Mouse (Mus musculus): Measurements from ENCODE around the gene Nxn.
A peak's percentile ranks its signal among the peaks of the same experiment; 100 is the strongest.

The Nxn gene

DNA sequence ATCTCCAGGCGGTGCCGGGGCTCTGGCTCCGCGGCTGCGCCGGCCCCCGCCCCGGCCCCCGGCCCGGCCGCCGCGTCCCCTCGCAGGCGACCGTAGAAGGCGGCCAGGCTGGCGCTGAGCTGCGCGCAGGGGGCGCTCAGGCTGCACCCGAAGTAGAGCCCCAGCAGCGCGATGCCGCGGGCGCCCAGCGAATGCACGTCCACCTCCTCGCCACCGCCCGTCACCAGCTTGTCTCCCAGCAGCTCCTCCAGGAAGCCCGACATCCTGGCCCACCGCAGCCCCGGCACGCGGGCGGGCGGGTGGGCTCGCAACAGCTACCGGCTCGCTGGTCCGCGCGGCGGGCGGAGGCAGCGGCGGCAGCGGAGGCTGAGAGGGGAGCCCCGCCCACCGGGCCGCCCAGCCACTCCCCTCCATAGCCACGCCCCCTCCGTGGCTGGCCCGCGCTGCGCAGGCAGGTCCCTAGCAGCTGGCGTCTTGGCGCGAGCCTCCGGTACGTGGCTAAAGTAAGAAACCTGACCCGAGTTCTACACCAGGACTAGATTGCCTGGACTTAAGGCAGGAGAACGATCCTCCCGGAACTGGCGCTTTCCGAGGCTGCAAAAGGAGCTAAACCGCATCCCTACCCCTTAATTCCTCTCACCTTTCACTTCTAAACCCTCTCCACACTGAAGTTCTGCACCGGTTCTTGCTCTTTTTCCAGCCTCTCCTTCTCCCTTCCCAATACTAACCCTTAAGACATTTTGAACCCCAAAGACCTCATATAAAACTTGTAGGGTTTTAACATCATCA, at the start of gene Nxn:
Gene Nxn, minus strand, starts transcription at position 343 of the 789 bp plus-strand sequence.
- no peak for DNase-seq (ENCODE audit: extremely low spot score, low read depth, low spot score)

GRCm38 (mm10) chr11:76446251-76446650, 47.3 kb upstream of the Nxn start:
- no peak for DNase-seq (ENCODE audit: extremely low spot score, low read depth, low spot score)

DNA sequence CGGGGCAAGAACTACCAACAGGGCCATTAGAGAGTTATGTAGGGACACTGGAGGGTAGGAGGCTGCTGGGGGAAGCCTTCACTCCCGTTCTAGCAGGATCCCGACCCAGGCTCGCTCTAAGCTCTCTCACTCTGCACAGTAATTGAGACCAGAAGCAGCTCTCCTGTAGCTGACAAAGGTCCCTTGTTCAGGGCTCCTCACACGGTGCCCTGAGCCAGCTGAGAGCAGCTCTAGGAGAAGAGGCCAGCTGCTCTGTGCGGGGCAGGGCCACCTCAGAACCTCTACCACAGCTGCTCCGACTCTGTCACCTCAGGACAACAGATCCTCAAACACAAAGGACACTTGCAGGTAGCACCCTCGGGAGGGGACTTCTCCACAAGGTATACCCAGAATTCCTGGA, 46.5 kb upstream of the Nxn start:
- no peak for DNase-seq (ENCODE audit: extremely low spot score, low read depth, low spot score)

GRCm38 (mm10) chr11:76439666-76440065, 40.7 kb upstream of the Nxn start:
- DNase-seq (ENCODE audit: extremely low spot score, low read depth, low spot score): no peak

GRCm38 (mm10) chr11:76436864-76437437, 38.0 kb upstream of the Nxn start:
- no peak for DNase-seq (ENCODE audit: extremely low spot score, low read depth, low spot score)

- DNase-seq (ENCODE audit: extremely low spot score, low read depth, low spot score): no peak
These were observed 37.1 kb upstream of the Nxn start for GRCm38 (mm10) chr11:76436009-76436408.

- DNase-seq (ENCODE audit: extremely low spot score, low read depth, low spot score): peak; percentile 64
These were observed 31.2 kb upstream of the Nxn start for GRCm38 (mm10) chr11:76429966-76430631.

GRCm38 (mm10) chr11:76429556-76429955, 30.6 kb upstream of the Nxn start:
- DNase-seq (ENCODE audit: extremely low spot score, low read depth, low spot score): no peak

DNA sequence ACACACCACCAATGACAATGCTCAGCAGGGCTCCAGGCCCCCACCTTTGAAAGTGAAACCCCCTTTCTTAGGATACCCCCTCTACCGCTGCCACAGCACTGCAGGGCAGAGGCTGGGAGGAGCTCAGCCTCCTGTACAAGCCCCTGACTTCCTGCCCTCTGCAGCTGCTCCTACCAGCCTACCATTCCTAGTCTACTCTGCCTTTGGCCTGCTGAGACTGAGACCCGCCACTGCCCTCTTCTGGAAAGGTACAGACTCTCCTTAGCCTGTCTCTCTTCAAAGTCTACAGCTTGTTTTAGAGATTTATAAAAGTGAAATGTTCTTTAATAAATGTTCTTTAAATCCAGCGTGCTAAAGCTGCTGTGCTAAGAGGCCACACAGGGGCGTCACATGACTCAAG, 30.1 kb upstream of the Nxn start:
- DNase-seq (ENCODE audit: extremely low spot score, low read depth, low spot score): no peak

- DNase-seq (ENCODE audit: extremely low spot score, low read depth, low spot score): no peak
These were observed 28.8 kb upstream of the Nxn start for GRCm38 (mm10) chr11:76427781-76428180.

DNA sequence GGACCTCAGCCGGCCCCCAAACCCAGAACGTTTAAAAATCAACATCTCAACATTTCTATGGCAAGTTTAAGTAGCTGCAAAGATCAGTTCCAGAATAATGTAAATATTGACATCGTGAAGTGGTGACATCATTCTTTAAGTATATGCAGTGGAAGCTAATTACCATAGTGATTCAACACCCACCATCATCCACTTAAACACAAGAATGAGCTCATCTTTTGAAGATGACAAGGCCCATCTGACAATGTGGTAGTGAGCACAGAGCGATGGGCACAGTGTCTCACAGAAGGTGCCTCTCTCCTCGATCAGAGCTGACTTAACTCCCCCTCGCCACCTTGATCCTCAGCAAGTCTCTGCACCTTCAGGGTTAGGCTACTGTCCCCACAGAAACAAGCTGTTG, 26.8 kb upstream of the Nxn start:
- DNase-seq (ENCODE audit: extremely low spot score, low read depth, low spot score): no peak

DNA sequence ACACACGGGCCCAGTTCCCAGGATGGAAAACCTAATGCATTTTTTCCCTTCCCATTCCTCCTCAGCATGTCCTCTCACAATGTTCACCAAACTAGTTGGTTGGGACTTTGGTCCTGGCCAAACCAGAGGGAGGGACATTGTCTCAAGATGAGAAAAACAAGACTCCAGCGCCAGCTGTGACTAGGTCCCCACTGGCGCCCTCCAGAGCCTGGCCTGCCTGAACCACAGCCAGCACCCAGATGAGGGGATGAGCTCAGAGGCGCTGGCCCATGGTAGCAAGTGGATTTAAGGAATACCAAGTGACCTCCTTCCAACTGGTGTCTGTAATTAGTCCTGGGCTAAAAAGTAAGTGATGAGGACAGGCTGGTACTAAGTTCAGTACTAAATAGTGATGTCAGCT, 22.0 kb upstream of the Nxn start:
- DNase-seq (ENCODE audit: extremely low spot score, low read depth, low spot score): no peak

DNA sequence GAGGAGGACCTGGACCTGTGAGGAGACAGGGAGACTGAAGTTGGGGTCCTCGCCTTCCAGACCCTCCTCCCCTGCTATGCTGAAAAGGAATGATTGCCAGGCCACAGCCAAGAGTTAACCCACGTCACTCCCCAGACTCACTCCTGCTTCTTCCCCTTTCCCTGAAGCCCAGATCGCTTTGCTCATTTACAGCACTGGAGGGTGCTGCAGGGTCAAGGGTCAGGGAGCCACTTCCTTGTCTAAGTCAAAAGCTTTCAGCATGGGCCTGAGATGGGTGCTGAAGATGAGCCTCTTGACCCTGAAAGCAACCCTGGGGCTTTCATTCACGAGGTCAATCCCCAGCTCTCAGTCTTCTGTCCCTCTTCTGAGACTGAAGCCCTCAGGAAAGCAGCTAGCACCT, 20.2 kb upstream of the Nxn start:
- DNase-seq (ENCODE audit: extremely low spot score, low read depth, low spot score): no peak

- DNase-seq (ENCODE audit: extremely low spot score, low read depth, low spot score): no peak
These were observed 19.5 kb upstream of the Nxn start for GRCm38 (mm10) chr11:76418423-76418822.

DNA sequence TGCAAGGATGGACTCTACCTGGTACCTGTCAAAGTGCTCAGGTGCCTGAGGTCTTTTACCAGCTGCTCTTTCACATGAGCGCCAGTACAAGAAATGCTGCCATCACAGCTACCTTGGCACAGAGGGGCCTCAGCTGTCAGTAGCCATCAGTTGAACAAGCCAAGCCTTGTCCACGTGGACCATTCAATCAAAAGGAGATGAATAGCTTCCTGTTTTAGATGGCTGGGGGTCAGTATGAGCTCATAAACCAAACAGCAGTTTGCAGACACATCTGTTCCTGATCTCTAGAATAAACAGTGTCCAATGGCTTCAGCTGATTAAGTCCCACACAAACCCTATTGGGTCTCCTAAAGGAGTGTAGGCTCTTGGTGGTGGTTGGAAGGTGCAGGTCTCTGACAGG, 17.0 kb upstream of the Nxn start:
- no peak for DNase-seq (ENCODE audit: extremely low spot score, low read depth, low spot score)

DNA sequence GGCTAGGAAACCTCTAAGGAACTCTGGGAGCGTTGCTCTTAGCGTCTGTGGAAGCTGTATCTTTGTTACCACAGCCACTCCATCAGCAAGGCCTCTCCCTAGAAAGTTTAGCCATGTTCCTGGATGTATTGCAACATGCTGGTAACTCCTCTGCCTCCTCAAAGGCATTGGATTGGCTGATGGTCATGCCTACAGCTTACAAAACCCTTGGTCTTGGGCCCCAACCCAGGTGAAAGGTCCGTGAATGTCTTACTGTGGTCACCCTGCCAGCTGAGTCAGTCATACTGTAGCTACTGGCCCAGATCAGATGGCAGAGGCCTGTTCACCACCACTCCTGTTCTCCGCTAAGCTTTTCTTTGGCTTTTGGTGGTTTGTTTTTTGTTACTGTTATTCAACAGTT, 16.1 kb upstream of the Nxn start:
- DNase-seq (ENCODE audit: extremely low spot score, low read depth, low spot score): no peak

DNA sequence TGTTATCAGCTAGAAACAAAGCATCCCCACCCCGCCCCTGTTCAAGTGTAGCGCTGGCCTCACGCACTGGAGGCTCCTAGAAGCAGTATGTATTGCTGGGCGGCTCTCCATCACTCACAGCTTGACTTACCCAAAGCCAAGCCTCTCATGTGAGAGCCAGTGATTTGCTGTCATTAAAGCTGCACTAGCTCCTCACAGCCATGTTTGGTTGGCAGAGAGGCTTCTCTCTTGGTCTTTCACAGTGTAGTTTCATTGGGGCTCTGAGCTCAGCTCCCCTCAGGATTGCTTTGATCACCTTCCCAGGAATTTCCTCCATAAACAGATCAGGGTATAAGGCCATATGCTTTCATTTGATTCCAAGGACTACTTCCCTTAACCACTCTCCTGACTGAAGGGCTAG, 14.3 kb upstream of the Nxn start:
- no peak for DNase-seq (ENCODE audit: extremely low spot score, low read depth, low spot score)

GRCm38 (mm10) chr11:76410826-76411225, 11.9 kb upstream of the Nxn start:
- no peak for DNase-seq (ENCODE audit: extremely low spot score, low read depth, low spot score)

- peak; percentile 99 for DNase-seq (ENCODE audit: extremely low spot score, low read depth, low spot score)
These were observed 8.0 kb upstream of the Nxn start, which contains the start of gene Timm22 for GRCm38 (mm10) chr11:76406702-76407583. TSS of gene Timm22 (plus strand) at chr11:76406952.

DNA sequence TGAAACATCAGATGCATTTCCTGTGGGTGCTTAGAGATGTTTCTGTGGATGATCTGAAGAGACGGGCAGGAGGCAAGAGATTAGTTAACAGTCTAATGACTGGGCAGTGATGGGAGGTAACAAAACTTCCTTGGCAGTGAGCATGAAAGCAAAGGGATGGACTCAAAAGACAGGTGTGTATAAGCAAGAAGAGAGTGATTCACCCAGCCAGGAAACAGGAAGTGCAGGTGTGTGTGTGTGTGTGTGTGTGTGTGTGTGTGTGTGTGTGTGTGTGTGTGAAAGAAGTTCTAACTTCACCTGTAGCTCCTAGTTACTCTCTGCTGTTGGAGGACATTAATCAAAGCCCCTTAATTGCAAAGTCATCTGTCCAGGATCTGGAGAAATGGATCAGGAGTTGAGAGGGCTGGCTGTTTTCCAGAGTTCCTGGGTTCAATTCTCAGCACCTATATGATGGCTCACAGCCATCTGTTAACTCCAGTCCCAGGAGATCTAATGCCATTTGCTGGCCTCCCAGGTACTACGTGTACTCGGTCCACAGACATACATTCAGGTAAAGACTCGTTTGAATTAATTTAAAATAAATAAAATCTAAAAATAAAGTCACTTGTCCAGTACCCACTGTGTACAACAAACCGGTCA, 6.8 kb upstream of the Nxn start:
- no peak for DNase-seq (ENCODE audit: extremely low spot score, low read depth, low spot score)

DNA sequence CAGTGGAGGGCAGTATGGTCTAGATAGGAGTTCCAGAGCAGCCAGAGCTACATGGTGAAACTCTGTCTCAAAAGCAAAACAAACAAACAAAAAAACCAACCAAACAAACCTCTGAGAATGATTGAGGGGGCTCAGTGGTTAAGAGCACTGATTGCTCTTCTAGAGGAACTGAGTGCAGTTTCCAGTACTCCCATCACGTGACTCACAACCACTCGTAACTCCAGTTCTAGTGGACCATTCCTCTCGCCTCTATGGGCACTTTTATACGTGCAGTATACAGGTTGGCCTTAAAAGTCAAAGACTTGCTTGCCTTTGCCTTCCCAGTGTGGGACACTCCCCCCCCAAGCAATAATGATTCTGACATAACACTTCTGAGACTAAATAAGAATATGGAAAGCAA, 6.2 kb upstream of the Nxn start:
- DNase-seq (ENCODE audit: extremely low spot score, low read depth, low spot score): no peak
